In genomic region chr2:141266591-141266990, GRCm38 (mm10) we compare ENCODE assay signal across 21 mouse cellular contexts.
DNase-seq lines count a peak whose midpoint lies in the region; ATAC-seq and TF ChIP-seq lines count a peak whose summit lies in the region.
"Had no signal": no experiment of that assay in that cellular context is flagged by ENCODE, and none has a peak within 500 bp of the region (broad histone marks: within the 10 kb centered on the region; RNA-seq: fewer than 3 reads in every experiment).

No protein-coding gene starts in this region.

- no peaks in the 10 kb centered on the region for H3K9me3 ChIP-seq in lung, postnatal 0 days (ENCODE audit: low read length)
- H3K9me3 ChIP-seq: embryonic facial prominence, embryonic 13.5 days; forebrain, embryonic 13.5 days; heart, embryonic 13.5 days; hindbrain, embryonic 15.5 days had no signal

- DNase-seq in kidney, adult 11 months: peak; percentile 8
- no peak for DNase-seq in kidney, postnatal 4 days
- DNase-seq in lung, postnatal 0 days (ENCODE audit: low spot score): no peak
- DNase-seq in lung, postnatal 4 days: no peak
- peak; percentile 84 for DNase-seq in ZHBTc4 (ENCODE audit: low read depth, low spot score)
- no peak for DNase-seq in layer of hippocampus, adult 9-11 months
- no peak for DNase-seq in gastrocnemius, adult 8-10 months (ENCODE audit: low spot score in 2 of 2)
- DNase-seq: adrenal gland, adult 8-10 months; cerebellum, adult 11 months; cerebellum, adult 9-11 months; cerebellum, postnatal 36 days; forebrain, postnatal 0 days; gastrocnemius, adult 2 months; gastrocnemius, postnatal 36 days; heart, adult 11 months; heart, postnatal 36 days had no signal

- no peaks in the 10 kb centered on the region for H3K4me1 ChIP-seq in lung, postnatal 0 days (ENCODE audit: insufficient read depth, low read depth, low read length)
- H3K4me1 ChIP-seq: hindbrain, embryonic 15.5 days had no signal

- no peaks in the 10 kb centered on the region for H3K36me3 ChIP-seq in lung, postnatal 0 days (ENCODE audit: insufficient read depth, low read length)
- H3K36me3 ChIP-seq: embryonic facial prominence, embryonic 13.5 days; heart, embryonic 13.5 days; hindbrain, embryonic 15.5 days had no signal

- H3K27me3 ChIP-seq in lung, postnatal 0 days (replicated peaks; ENCODE audit: insufficient read depth, low read length): no peaks in the 10 kb centered on the region
- H3K27me3 ChIP-seq: CH12.LX; embryonic facial prominence, embryonic 13.5 days; forebrain, embryonic 13.5 days; heart, embryonic 13.5 days; hindbrain, embryonic 15.5 days had no signal

- no peak overlapping the region for H3K4me2 ChIP-seq in lung, postnatal 0 days (replicated peaks; ENCODE audit: low read depth, low read length)
- H3K4me2 ChIP-seq: embryonic facial prominence, embryonic 13.5 days; forebrain, embryonic 13.5 days; heart, embryonic 13.5 days; hindbrain, embryonic 15.5 days had no signal

- no peak overlapping the region for H3K27ac ChIP-seq in lung, postnatal 0 days (ENCODE audit: low read length)
- H3K27ac ChIP-seq: embryonic facial prominence, embryonic 13.5 days; forebrain, embryonic 13.5 days; gastrocnemius, adult 2 months; heart, embryonic 13.5 days; hindbrain, embryonic 15.5 days had no signal

- no peak overlapping the region for H3K4me3 ChIP-seq in lung, postnatal 0 days (ENCODE audit: low read depth, low read length)
- H3K4me3 ChIP-seq: embryonic facial prominence, embryonic 13.5 days; forebrain, embryonic 13.5 days; gastrocnemius, adult 2 months; heart, embryonic 13.5 days; hindbrain, embryonic 15.5 days had no signal

- TF ChIP-seq EP300 in lung, postnatal 0 days (IDR thresholded peaks at IDR 0.05): 0 out of 2 replicates have a peak, but pooled peaks have one; percentile 12

- no peak overlapping the region for H3K9ac ChIP-seq in lung, postnatal 0 days (replicated peaks; ENCODE audit: low read depth)
- H3K9ac ChIP-seq: embryonic facial prominence, embryonic 13.5 days; forebrain, embryonic 13.5 days; forebrain, postnatal 0 days; heart, embryonic 13.5 days; hindbrain, embryonic 15.5 days had no signal

- no peak for ATAC-seq in lung, postnatal 0 days
- ATAC-seq: forebrain, embryonic 13.5 days; forebrain, postnatal 0 days had no signal

- no peak for TF ChIP-seq CTCF in lung, postnatal 0 days (IDR thresholded peaks at IDR 0.05)

Comparison
In these comparisons a context has a peak if more than half of its experiments do, and no peak if none do; other contexts are left out.
1. DNase-seq: peak in kidney, adult 11 months (single experiment) and ZHBTc4 (single experiment); none in kidney, postnatal 4 days (0 of 2), lung, postnatal 0 days (single experiment), lung, postnatal 4 days (0 of 2), layer of hippocampus, adult 9-11 months (single experiment) and gastrocnemius, adult 8-10 months (0 of 2).